Mouse (Mus musculus): Measurements from ENCODE around the gene Edar.

Gene Edar

DNA sequence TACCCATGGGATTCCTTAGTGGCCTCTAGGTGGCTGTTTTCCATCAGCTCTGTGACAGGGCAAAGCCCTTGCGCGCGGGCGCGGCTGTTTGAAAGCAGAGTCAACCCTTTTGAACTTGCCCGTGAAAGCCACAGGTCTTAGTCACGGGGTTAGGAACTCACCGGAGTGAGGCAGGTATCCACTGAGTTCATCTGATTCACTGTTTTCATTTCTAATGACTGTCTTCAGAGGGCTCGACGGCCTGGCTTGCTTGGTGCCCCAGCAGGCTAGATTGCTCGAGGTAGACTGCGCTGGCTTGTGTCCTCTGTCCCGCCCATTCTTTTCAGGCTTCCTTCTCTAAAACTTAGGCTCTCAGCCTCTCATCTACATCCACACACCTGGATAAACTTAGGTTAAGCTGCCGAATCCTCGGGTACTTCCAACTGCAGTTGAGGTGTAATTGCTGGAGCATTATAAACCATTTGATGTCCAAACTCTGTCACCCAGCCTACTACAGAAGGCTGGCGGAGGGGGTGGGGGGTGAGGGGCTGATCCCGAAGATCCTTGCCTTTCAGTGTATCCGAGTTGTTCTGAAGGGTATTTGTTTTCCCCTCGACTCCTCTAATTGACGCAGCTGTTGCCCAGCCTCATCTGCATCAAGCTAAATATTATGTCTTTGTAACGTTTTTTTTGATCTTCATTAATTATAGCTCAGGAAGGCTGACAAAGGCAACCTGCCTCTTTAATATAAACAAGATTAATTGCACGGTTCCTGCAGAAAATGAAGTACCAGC, 24.0 kb downstream of the Edar start:
- DNase-seq (ENCODE audit: low spot score in 2 of 2), result no peak

GRCm38 (mm10) chr10:58648787-58649186, 26.7 kb downstream of the Edar start:
- no peak for DNase-seq (ENCODE audit: low spot score in 2 of 2)

GRCm38 (mm10) chr10:58644671-58645070, 30.8 kb downstream of the Edar start:
- DNase-seq (ENCODE audit: low spot score in 2 of 2), result no peak

DNA sequence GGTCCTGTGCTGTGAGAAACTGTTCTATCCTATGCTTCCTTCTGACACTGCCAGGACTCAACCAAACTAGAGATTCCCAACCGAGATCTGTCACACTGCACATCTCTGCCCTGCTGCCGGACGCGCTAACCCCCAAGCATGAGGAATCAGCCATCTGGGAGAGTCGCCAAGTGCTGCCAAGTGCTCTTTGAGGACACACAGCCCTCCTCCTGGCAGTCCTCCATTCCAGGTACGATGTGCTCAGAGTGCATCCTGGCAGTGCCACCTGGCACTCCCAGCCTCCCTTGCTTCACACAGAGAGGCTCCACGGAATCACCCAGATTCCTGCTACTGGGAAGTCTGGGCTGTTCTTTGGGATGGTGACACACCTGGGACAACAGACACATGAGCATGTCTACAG, 31.3 kb downstream of the Edar start:
- no peak for DNase-seq (ENCODE audit: low spot score in 2 of 2)

DNA sequence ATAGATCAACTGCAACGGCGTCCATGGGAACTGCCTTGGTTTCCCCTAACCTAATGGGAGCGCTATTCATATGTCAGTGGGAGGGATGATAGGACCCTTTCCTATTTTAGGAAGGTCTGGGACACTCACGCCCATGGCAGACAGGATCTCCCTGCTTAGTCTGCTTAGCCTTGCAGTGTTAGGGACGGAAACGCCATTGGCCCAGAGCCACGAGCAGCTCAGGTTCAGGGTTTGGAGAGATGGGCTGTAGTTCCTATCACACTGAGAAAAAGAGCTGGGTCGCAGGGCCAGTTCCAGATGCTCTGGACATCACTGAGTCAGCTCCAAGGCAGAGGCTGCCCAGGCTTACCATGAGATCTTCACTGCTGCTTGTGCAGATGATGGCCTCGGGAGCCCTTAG, 32.5 kb downstream of the Edar start:
- DNase-seq (ENCODE audit: low spot score in 2 of 2), result no peak

GRCm38 (mm10) chr10:58641631-58642030, 33.8 kb downstream of the Edar start:
- DNase-seq (ENCODE audit: low spot score in 2 of 2), result no peak

GRCm38 (mm10) chr10:58640446-58641400, 34.7 kb downstream of the Edar start:
- no peak for DNase-seq (ENCODE audit: low spot score in 2 of 2)

DNA sequence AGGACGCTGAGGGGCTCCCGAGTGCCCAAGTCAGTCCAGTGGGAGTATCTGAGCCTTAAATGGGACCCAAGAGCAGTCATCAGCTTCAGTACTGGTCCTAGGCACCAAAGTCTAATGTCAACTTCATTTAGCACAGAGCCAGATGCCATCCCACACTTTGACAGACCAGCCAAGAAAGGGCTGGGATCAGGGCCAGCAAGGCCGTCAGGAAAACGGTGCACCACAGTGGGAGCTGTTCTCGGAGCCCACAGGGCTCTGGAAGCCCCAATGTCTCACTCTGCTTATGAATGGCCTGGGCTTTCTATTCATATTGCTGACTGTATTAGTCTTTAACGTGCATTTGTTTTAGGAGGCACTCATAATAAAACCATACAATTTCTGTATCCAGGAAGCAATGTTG, 36.2 kb downstream of the Edar start:
- peak in 1 of 2 experiments; percentile 13 for DNase-seq (ENCODE audit: low spot score in 2 of 2)

DNA sequence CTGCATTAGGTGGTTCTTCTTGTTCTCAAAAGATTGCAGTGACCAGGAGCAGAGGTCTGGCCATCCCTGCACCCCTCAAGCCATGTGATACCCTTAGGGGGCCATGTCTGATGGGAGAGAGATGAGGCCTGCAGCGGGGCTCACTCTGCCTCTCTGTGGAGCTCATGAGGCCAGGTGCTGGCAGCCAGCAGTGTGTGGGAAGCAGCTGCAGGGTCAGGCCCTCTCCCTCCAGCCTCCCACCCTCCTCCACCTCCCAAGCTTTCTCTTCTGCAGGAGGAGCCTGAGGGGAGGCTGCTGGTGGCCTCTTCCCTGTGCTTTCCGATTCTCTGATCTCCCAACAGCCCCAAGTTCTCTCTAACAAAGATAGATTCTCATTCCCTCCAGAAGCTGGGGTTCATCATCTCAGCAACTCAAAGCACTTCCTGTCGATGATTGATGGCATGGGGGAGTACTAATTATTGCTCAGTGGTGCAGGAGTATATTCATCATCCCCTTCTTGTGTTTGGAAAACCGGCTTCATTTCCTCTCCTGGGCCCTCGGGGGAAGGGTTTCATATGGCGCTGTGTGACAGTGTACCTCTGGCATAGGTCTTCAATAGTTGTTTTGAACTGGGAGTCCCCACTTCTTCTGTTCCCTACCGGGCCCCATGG, 38.9 kb downstream of the Edar start:
- DNase-seq (ENCODE audit: low spot score in 2 of 2), result no peak

GRCm38 (mm10) chr10:58633507-58633906, 41.9 kb downstream of the Edar start:
- no peak for DNase-seq (ENCODE audit: low spot score in 2 of 2)

DNA sequence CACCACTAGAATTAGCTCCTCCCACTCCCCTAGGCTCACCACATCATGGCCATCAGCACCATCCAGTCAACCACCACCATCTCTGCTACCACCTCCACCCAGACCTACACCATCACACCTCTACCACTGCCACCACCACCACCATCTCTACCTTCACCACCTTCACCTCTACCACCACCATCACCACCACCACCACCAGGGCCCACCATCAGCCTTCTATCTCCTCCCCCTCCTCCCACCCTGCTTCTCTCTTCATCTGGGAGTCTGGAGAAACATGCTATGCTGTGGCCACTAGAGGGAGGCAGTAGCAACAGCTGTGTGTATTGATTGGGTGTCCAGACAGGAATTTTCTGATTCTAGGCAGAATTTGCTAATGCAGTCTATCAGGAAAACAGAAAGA, 47.9 kb downstream of the Edar start:
- peak in 1 of 2 experiments; percentile 55 for DNase-seq (ENCODE audit: low spot score in 2 of 2)

DNA sequence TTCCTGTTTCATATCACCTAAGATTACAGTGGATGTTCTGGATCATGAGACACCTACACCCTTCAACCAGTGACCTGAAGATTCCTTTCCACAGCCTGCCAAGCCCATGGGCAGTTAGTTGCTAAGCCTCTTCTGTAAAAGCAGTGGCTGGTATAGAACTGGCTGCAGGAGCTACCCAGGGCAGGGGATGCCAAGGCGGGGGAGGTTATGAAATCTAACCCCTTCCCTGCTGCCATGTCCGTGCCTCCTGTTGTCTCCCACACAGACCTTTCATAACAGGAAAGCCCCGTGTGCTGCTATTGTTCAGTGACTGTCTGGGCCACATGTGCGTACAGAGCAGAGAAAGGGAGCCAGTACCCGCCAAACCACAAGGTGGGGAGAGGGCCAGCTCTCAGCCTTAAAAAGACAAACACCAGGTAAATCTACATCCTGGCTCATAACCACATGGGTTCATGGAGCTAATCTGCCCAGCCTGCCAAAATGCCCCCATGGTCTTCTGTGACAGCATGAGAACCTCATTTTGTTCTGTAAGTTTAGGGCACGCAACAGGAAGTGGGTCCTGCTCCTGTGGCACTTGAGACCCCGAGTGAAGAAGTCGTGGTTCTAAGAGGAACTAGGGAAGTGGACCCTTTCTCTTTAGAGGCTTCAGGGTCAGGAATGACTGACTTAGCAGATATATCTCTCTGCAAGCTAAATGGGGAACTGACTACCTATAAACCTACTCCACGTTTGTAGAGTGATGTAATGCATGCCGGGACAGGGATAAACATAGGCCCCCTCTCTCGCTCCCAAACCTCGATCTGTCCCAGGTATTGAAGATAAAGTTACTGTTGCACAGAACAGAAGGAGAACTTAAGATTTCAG, 50.4 kb downstream of the Edar start:
- no peak for DNase-seq (ENCODE audit: low spot score in 2 of 2)

GRCm38 (mm10) chr10:58619266-58619665, 56.2 kb downstream of the Edar start:
- no peak for DNase-seq (ENCODE audit: low spot score in 2 of 2)

- no peak for DNase-seq (ENCODE audit: low spot score in 2 of 2)
These were observed 56.8 kb downstream of the Edar start for GRCm38 (mm10) chr10:58618501-58619216.

DNA sequence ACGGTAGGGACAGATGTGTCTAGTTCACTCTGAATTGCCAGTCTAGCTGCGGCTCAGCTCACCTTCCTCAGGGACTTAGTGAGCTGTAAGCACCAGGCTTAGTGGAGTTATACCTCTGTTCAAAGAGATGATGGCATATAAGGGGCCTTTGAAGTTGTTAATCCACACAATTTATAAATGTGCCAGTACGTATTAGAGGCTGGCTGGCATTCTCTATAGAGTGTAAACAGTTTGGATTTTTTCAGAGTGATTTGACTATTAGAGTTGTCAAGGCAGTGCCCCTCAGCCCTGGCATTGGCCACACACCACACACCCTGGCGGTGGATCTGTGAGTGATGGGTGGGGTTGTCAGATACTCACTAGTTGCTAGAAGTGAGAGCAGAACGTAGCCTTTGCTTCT, 58.9 kb downstream of the Edar start:
- no peak for DNase-seq (ENCODE audit: low spot score in 2 of 2)

DNA sequence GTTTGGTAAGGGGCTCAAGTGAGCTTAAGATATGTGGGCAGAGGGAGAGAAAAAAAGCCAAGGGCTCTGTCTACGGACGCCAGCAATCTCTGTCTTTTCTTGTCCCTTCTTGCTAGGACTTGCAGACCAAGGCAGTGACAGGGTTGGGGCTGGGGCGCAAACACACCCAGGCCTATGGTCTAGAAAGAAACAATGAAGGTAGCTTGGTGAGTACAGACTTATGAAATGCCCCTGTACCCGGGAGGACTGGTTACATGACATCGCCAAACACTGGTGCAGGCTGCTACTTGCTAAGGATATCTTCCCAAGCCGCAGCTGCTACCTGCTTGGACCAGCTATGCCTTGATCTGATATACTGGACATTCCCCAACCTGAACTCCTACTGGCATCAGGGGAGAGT, 60.9 kb downstream of the Edar start:
- no peak for DNase-seq (ENCODE audit: low spot score in 2 of 2)

DNA sequence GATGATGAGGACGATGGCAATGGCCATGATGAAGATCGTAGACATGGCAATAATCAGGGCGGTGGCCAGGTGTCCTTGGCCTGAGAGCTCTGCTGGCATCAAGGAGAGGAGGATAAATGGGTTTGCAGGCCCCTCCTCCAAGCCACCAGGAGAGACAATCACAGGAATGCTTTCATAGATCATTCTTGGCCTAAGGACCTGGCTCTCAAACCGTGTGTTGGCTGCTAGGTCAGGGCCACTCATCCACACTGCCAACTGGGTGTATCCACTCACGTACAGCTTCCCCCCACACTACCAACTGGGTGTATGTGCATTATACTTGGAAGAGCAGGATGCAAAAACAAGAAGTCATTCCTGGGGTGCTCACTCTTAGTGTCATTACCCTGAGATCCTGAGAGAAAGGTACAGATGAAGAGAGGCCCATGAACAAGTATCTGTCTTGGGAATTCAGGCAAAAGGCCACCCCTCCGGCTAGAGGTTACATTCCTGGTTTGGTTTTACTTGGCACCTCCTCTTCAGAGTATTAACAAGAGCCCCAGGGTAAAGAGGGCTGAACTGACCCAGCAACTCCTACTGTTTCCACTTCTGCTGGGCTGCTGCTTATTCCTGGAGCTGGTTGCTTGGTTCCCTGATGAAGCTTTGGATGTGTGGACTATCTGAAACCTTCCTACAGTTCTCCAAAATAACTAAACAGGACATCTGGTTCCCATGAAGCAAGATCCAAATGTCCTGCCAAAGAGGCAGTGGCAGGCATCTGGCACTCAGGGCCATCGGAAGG, 64.8 kb downstream of the Edar start:
- peak in 1 of 2 experiments; percentile 22 for DNase-seq (ENCODE audit: low spot score in 2 of 2)

DNA sequence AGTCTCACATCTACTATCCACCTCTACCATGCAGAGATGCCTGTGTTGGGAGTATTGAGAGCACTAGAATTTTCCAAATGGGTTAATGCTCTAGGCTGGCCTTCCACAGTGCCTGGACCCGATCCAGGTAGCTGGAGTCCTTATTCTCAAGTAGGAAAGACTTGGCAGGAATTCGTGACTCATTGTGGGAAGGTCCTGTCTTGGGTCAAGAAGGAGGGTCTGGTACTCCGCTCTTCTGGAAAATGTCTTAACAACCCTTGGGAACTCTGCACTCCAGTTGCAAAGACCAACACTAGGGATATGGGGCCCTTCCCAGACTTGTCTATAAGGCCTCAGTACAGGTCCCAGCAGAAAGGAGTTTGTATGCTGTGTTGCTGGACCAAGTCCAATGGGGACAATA, 66.6 kb downstream of the Edar start:
- no peak for DNase-seq (ENCODE audit: low spot score in 2 of 2)

- DNase-seq (ENCODE audit: low spot score in 2 of 2), result no peak
These were observed 69.1 kb downstream of the Edar start for GRCm38 (mm10) chr10:58606356-58606755.

GRCm38 (mm10) chr10:58604779-58605178, 70.7 kb downstream of the Edar start:
- DNase-seq (ENCODE audit: low spot score in 2 of 2), result peak in 1 of 2 experiments; percentile 25

Data from left cerebral cortex, adult 9 months (tissue).